Mouse (Mus musculus): ENCODE measurements at regions not wholly inside any gene's neighbourhood (a gene's known extent, or its start where the extent isn't known, plus 50 kb on each side); places are given as distances from the start of the nearest gene placed in this dataset.

- no peak for DNase-seq (ENCODE audit: low spot score)
Measured at GRCm38 (mm10) chr12:106399085-106399484, 389.1 kb downstream of the Vrk1 start.

DNA sequence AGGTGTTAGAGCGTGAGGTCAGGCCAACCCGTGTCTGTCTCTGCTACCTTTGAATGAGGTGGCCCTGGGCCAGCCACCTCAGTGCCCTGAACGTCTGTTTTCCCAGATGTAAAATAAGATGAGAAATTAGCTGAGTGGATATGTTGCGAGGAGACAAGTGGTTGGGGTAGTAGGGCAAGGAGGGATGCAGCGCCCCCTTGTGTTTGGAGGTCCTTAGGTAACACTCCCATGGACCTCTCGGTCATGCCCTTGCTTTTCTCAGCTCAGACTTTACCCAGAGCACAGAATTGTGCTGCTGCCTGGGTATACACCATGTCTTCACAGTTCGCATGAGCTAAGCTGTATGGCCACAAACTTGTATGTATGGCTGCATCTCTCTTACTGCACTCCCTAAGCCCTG, 401.0 kb downstream of the Vrk1 start:
- no peak for DNase-seq (ENCODE audit: low spot score)

DNA sequence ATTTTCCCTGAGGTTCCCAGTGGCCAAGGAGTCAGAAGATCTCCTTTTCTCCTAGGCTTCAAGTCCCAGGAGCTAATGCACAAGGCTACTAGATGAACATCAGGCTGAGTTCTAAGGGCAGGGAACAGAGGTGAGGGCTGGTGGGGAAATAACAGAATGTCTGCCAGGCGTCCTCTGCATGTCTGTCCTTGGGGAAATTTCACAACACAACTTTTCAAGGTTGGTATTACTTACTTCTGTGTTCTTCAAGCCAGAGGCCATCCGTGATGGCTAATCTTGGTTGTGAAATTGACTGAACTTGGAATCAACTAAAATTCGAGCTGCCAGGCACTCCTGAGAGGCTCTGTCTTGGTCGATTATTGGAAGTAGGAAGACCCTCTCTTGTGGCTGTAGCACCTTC, 416.6 kb downstream of the Vrk1 start:
- DNase-seq (ENCODE audit: low spot score): no peak

DNA sequence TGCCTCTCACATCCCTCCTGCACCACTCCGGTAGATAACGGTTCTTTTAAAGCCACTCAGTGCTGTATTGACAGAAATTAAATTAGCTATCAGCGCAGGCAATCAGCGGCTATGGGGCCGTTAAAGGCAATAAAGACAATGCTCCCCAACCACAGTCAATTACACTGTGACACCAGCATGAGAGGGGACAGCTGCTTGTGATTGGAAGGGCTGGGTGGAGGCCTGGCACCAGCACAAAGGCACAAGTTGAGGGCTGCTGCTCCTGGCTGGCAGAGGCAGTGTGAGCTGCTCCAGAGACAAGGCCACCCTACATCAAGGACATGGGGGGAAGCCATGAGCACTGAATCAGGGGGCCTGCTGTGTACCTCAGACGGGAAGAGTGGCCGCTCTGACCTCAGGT, 420.0 kb downstream of the Vrk1 start:
- no peak for DNase-seq (ENCODE audit: low spot score)

- DNase-seq (ENCODE audit: low spot score): no peak
Measured at GRCm38 (mm10) chr12:106445151-106445550, 435.1 kb downstream of the Vrk1 start.

GRCm38 (mm10) chr12:106445976-106446375, 435.9 kb downstream of the Vrk1 start:
- no peak for DNase-seq (ENCODE audit: low spot score)

DNA sequence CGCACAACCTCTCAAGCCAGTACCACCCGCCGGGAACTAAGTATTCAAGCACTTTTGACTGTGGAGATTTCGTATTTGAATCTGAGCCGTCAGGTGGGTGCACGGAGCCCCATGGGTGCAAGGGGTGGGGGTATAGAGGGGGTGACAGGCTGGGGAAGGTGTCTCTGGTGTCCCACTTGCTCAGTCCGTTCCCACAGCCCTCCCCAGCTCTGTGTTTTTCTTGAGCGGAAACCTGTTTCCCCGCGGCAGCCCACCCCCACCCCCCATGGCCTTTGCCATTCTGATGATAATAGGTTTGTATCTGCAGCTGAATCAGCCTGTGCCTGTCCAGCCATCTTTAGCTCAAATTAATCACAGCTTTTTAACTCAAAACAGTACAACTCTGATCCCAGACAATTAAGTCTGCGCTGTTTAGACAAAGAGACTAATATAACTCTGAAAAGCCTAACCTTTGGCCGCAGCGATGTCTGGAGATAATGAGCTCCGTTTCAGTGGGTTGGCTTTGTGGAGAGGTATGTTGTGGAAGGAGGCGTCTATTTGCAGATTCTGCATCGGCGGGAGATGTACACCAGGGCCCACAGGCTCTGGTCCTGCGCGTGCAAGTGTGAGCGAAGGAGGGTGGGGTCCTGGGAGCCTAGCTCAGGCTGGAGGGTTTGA, 437.0 kb downstream of the Vrk1 start:
- DNase-seq (ENCODE audit: low spot score): no peak

DNA sequence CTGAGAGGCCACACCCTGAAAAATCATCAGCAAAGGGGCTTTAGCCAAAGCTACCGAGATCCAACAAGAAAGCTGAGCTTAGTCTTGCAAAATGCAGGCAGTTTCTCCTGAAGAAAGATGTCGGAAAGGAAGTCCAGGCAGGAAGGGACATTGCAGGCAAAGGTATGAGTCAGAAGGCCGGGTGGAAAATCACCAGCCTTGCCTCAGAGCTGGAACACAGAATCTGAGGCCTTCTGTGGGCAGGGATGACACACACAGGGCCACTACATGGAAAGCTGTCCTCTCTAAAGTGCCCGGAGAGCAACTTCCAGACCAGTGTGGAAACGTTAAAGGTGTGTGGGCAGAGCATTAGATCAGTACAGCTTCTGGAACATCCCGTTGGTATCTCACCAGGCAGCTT, 438.5 kb downstream of the Vrk1 start:
- DNase-seq (ENCODE audit: low spot score): no peak

DNA sequence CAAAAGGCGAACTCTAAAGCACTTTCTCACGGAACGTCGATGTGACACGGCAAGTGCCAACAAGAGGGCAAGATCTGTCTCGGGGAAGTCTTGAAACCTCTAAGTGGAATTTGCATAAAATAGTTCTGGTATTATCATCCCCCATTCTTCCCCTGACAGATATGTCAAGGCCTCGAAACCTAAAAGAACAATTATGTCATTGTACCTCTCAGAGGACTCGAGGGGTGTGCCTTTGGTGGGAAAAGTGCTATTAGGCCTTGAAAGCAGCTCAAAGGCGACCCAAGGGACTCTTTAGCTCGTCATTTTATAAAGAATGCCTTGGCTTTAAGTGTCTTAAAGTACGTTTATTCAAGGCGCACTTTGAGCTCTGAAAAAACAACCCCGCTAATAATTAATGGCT, 443.5 kb downstream of the Vrk1 start:
- DNase-seq (ENCODE audit: low spot score): no peak

DNA sequence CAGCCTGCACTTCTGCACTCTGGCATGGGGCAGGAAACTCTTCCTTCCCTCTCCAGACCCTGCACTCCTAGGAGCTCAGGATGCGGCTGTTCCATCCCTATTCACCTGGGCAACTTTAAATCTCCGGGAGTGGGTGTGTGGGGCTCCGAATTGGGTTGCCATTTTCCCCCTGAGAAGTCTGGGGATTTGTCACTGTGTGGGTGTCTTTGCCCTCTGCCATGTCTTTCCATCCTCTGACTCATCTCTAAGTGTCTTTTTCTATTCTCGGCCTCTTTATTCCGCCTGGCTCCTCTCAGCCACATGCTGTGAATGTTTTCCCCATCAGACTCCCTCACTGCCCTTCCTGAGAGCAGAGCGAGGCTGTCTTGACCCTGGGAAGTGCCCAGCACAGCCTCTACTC, 448.2 kb downstream of the Vrk1 start:
- no peak for DNase-seq (ENCODE audit: low spot score)

DNA sequence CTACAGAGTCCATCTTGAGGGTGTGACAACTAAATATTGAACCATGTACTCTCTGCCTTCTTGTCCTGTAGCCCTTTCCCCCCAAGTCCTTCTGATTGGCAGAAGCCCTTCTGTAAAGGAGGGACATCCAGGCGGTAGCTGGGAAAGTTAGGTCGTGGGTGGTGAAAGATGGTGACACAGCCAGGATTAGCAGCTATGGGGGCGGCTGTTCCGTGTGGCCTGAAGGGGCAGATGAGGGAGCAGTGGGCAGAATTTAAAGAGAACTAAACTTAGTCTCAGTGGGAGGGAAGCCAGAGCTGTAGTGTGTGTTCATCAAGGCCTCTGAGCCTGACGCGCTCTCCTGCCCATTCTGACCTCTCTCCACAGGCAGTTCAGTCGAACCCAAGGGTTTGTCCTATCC, 450.6 kb downstream of the Vrk1 start:
- DNase-seq (ENCODE audit: low spot score): no peak

DNA sequence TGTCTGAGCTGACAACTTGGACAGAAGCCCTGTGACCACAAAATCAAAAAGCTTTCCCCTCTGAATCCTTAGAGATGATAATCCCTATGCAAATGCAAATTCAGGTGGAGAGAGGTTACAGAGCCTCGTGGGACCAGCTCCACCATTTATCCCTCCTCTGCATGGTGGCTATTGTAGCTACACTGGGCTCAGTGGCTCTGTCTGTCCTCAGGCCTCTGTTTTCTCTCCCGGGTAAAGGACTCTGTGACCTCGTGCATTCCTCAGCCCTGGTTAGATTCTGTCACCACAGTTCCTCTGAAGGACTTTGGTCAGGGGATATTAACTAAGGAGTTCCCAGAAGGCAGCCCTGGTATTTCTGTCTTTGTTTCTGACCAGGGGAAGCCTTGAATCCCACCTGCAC, 452.3 kb downstream of the Vrk1 start:
- no peak for DNase-seq (ENCODE audit: low spot score)

- DNase-seq (ENCODE audit: low spot score): no peak
Measured at GRCm38 (mm10) chr12:106464701-106465100, 454.7 kb downstream of the Vrk1 start.

- DNase-seq (ENCODE audit: low spot score): no peak
Measured at GRCm38 (mm10) chr12:106468173-106468860, 458.3 kb downstream of the Vrk1 start.

GRCm38 (mm10) chr12:106474501-106475165, 464.6 kb downstream of the Vrk1 start:
- no peak for DNase-seq (ENCODE audit: low spot score)

GRCm38 (mm10) chr12:106475486-106476050, 465.5 kb downstream of the Vrk1 start:
- no peak for DNase-seq (ENCODE audit: low spot score)

GRCm38 (mm10) chr12:106477040-106477665, 467.1 kb downstream of the Vrk1 start:
- DNase-seq (ENCODE audit: low spot score): peak; percentile 3

- DNase-seq (ENCODE audit: low spot score): no peak
Measured at GRCm38 (mm10) chr12:106477731-106478130, 467.7 kb downstream of the Vrk1 start.

DNA sequence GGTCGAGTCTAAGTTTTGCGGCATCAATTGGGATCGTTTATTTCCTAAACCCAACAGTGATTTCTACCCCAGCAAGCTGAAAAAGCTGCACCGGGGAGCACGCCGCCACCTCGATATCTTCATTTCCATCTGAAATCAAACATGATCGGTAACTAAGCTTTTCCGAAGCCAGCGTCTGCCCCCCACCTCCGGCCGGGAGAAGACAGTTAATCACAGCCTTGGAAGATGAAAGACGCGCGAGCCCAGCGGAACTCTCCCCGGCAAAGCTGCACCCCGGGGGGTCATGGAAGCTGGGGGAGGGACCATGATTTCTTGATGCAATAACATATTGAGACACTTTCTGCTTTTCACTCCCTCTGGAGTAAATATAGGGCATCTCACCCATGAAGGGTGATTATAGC, 468.4 kb downstream of the Vrk1 start:
- DNase-seq (ENCODE audit: low spot score): no peak

DNA sequence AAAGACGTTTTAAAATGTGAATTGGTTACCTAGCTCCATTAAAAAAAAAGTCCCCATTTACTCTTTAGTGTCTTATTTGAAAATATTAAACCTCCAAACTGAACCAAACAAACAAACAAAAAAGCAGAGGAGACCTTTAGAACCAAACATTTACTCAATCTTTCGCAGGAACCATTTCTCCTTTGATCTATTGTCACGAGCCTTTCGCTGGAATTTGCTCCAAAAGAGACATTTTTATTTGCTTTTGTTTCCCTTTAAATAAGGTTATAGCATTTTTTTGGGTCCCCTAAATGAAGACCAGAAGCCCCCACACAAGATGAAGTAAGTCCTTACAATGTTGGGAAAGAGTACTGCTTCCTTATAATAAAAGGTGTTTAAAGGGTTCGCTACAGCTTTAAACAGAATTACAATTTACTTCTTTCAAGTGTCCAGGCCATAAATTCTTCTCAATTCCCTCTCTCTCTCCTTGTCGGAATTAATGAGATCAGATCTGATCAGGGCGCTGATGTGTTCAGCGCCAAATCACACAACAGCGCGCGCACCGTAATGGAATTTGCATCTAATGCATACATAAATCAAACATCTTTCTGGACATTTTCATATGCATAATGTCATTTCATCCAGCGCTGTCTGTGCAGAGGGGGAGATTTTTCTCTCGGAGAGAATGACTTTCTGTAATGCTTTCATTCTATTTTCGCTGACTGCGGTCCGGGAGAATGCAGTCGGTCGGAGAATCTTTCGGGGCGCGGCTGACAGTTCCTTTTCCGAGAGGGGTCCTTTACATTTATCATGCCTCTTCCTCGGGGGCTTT, 469.2 kb downstream of the Vrk1 start:
- DNase-seq (ENCODE audit: low spot score): no peak

DNA sequence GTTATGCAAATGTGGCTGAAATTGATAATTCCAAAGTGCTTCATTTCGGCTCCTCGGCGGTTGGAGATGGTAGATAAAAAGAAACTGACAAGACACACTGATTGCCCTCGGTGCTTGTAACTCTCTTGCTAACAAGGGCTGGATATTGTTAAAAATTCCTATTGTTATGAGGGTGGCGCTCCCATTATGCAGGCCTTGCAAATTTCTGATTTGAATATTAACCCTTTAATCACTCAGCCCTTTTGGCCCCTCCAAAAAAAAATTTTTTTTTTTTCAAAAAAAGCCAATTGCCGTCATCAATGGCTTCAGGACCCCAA, 469.8 kb downstream of the Vrk1 start:
- DNase-seq (ENCODE audit: low spot score): no peak

All from c-Kit-positive CD71-positive TER-119-positive erythroid progenitor cells, embryonic 14.5 days (primary cell).